Mouse (Mus musculus): ENCODE measurements at regions not wholly inside any gene's neighbourhood (a gene's known extent, or its start where the extent isn't known, plus 50 kb on each side); places are given as distances from the start of the nearest gene placed in this dataset.

GRCm38 (mm10) chr8:116379851-116380250, 124.9 kb upstream of the Dynlrb2 start:
- no peak for DNase-seq (ENCODE audit: low read depth, low spot score)

- DNase-seq (ENCODE audit: low read depth, low spot score), result no peak
These were observed 129.0 kb upstream of the Dynlrb2 start for GRCm38 (mm10) chr8:116375758-116376157.

GRCm38 (mm10) chr8:116373063-116373462, 131.7 kb upstream of the Dynlrb2 start:
- no peak for DNase-seq (ENCODE audit: low read depth, low spot score)

- no peak for DNase-seq (ENCODE audit: low read depth, low spot score)
These were observed 132.2 kb upstream of the Dynlrb2 start for GRCm38 (mm10) chr8:116372574-116372973.

GRCm38 (mm10) chr8:116372056-116372455, 132.7 kb upstream of the Dynlrb2 start:
- no peak for DNase-seq (ENCODE audit: low read depth, low spot score)

GRCm38 (mm10) chr8:116367491-116367890, 137.3 kb upstream of the Dynlrb2 start:
- no peak for DNase-seq (ENCODE audit: low read depth, low spot score)

GRCm38 (mm10) chr8:116366706-116367105, 138.1 kb upstream of the Dynlrb2 start:
- no peak for DNase-seq (ENCODE audit: low read depth, low spot score)

- no peak for DNase-seq (ENCODE audit: low read depth, low spot score)
These were observed 140.0 kb upstream of the Dynlrb2 start for GRCm38 (mm10) chr8:116364751-116365150.

GRCm38 (mm10) chr8:116364172-116364571, 140.6 kb upstream of the Dynlrb2 start:
- no peak for DNase-seq (ENCODE audit: low read depth, low spot score)

- no peak for DNase-seq (ENCODE audit: low read depth, low spot score)
These were observed 142.4 kb upstream of the Dynlrb2 start for GRCm38 (mm10) chr8:116362351-116362750.

GRCm38 (mm10) chr8:116359761-116360160, 145.0 kb upstream of the Dynlrb2 start:
- DNase-seq (ENCODE audit: low read depth, low spot score), result no peak

GRCm38 (mm10) chr8:116354756-116355155, 150.0 kb upstream of the Dynlrb2 start:
- no peak for DNase-seq (ENCODE audit: low read depth, low spot score)

GRCm38 (mm10) chr8:116353911-116354310, 150.9 kb upstream of the Dynlrb2 start:
- no peak for DNase-seq (ENCODE audit: low read depth, low spot score)

GRCm38 (mm10) chr8:116352635-116353034, 152.1 kb upstream of the Dynlrb2 start:
- no peak for DNase-seq (ENCODE audit: low read depth, low spot score)

- DNase-seq (ENCODE audit: low read depth, low spot score), result no peak
These were observed 155.8 kb upstream of the Dynlrb2 start for GRCm38 (mm10) chr8:116348971-116349370.

GRCm38 (mm10) chr8:116346990-116347389, 157.8 kb upstream of the Dynlrb2 start:
- no peak for DNase-seq (ENCODE audit: low read depth, low spot score)

- no peak for DNase-seq (ENCODE audit: low read depth, low spot score)
These were observed 160.1 kb upstream of the Dynlrb2 start for GRCm38 (mm10) chr8:116344590-116345222.

GRCm38 (mm10) chr8:116343534-116343933, 161.2 kb upstream of the Dynlrb2 start:
- no peak for DNase-seq (ENCODE audit: low read depth, low spot score)

GRCm38 (mm10) chr8:116334772-116335171, 170.0 kb upstream of the Dynlrb2 start:
- no peak for DNase-seq (ENCODE audit: low read depth, low spot score)

- no peak for DNase-seq (ENCODE audit: low read depth, low spot score)
These were observed 170.7 kb upstream of the Dynlrb2 start for GRCm38 (mm10) chr8:116334101-116334500.

GRCm38 (mm10) chr8:116320014-116320680, 184.6 kb upstream of the Dynlrb2 start:
- DNase-seq (ENCODE audit: low read depth, low spot score), result no peak

GRCm38 (mm10) chr8:116315410-116315809, 189.4 kb upstream of the Dynlrb2 start:
- DNase-seq (ENCODE audit: low read depth, low spot score), result no peak

GRCm38 (mm10) chr8:116314429-116315092, 190.2 kb upstream of the Dynlrb2 start:
- DNase-seq (ENCODE audit: low read depth, low spot score), result no peak
